Mouse (Mus musculus): ENCODE results near the gene Mbnl1.

Gene Mbnl1

GRCm38 (mm10) chr3:60608952-60609403 lies 136.3 kb downstream of the Mbnl1 start:
- peak in 1 of 2 experiments; percentile 37 for DNase-seq (ENCODE audit: low spot score in 2 of 2)

- DNase-seq (ENCODE audit: low spot score in 2 of 2): peak; percentile 31 to 60
Measured at GRCm38 (mm10) chr3:60611839-60612238, 139.2 kb downstream of the Mbnl1 start.

DNA sequence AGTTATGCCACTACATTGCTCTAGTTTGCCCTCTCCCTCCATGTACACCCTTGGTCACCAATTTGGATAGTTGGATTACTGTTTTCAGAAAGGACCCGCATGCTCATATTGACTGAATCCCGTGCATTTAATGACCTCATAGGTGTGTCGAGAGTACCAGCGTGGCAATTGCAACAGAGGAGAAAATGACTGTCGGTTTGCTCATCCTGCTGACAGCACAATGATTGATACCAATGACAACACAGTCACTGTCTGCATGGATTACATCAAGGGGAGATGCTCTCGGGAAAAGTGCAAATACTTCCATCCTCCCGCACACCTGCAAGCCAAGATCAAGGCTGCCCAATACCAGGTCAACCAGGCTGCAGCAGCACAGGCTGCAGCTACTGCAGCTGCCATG lies 140.5 kb downstream of the Mbnl1 start:
- no peak for DNase-seq (ENCODE audit: low spot score in 2 of 2)

DNA sequence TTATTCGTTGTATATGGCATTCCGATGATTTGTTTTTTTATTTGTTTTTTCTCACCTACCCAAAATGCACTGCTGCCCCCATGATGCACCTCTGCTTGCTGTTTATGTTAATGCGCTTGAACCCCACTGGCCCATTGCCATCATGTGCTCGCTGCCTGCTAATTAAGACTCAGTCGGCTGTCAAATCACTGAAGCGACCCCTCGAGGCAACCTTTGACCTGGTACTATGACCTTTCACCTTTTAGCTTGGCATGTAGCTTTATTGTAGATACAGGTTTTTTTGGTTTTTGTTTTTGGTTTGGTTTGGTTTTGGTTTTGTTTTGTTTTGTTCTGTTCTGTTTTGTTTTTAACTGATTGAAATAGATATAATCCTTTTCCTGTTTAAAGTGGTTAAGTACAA lies 141.9 kb downstream of the Mbnl1 start:
- DNase-seq (ENCODE audit: low spot score in 2 of 2): no peak

- no peak for DNase-seq (ENCODE audit: low spot score in 2 of 2)
Measured at GRCm38 (mm10) chr3:60615057-60615606, 142.5 kb downstream of the Mbnl1 start.

GRCm38 (mm10) chr3:60615615-60616014 lies 143.0 kb downstream of the Mbnl1 start:
- DNase-seq (ENCODE audit: low spot score in 2 of 2): no peak

DNA sequence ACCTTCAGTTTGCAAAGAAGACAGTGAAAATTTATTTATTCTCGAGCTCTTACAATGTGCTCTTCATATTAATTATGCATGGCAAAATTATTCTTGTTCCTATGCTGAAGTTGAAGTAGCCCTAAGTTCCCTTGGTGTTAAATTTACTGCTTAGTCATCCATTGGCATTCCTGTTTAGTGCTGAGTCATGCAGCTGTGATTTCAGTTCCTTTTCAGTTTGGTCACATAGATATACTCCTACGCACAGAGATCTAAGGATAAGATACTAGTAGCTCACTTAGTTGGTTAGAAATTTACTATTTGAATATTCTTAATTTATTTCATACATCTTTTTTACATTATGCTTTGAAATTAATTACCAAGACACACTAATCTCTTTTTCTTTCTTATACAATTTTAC lies 143.5 kb downstream of the Mbnl1 start:
- DNase-seq (ENCODE audit: low spot score in 2 of 2): no peak

DNA sequence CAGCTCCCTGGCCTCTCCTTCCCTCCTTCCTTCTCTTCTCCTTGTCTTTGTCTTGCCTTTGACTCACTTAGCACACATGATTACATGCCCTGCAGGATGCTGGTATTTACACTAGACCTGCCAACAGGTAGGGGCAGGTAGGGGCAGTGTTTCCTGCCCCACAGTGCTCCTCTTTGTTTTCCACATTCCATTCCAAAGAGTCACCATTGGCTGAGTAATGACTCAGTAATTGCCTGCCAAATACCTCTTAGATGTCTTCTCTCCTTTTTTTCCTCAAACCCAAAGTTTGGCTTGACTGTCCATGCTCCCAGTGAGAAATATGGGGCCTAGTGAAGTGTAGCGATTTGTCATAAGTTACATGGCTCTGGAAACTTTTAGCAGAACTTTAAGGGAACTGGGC lies 145.0 kb downstream of the Mbnl1 start:
- DNase-seq (ENCODE audit: low spot score in 2 of 2): no peak

GRCm38 (mm10) chr3:60620236-60620635 lies 147.6 kb downstream of the Mbnl1 start:
- peak in 1 of 2 experiments; percentile 45 for DNase-seq (ENCODE audit: low spot score in 2 of 2)

GRCm38 (mm10) chr3:60631183-60631582 lies 158.6 kb downstream of the Mbnl1 start:
- DNase-seq (ENCODE audit: low spot score in 2 of 2): no peak

DNA sequence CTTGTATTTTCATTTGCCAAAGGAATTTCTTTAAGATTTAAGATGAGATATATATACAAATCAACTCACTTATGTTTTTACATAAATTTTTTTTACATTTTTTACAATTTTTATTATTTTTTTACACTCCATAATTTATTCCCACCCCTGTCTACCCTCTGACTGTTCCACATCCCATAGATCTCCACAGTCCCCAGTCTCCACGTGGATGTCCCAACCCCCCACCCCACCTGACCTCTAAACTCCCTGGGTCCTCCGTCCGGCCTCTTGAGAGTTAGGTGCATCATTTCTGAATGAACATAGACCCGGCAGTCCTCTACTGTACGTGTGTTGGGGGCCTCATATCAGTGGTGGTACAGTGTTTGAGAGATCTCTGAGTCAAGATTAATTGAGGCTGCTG lies 159.1 kb downstream of the Mbnl1 start:
- no peak for DNase-seq (ENCODE audit: low spot score in 2 of 2)

DNA sequence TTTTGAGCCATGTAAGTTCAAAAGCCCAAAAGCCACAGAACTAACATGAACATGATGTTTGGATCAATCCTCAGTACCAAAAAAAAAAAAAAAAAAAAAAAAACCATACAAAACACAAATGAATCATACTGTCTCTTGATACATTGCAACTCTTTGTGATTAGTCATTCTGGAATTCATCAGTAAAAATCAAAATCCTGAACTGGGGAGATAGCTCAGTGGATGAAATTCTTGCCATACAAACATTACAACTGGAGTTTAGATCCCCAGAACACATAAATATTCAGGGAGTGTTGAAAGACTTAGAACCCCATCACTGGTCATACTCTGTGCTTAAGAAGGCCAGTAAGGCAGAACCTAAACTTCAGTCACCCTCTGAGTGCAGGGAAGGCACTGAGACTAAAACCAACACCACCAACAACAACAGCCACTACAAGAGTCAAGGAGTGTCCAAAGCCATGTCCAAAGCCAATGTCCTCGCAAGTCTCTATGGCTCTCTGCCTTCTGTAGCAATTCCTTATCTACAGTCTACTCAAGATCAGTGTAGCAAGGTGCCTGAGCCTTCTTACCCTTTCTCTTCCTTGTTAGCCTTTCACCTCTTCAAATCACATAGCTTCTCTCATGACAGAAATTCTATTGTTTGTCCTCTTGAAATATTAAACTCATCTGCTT lies 160.3 kb downstream of the Mbnl1 start:
- no peak for DNase-seq (ENCODE audit: low spot score in 2 of 2)

DNA sequence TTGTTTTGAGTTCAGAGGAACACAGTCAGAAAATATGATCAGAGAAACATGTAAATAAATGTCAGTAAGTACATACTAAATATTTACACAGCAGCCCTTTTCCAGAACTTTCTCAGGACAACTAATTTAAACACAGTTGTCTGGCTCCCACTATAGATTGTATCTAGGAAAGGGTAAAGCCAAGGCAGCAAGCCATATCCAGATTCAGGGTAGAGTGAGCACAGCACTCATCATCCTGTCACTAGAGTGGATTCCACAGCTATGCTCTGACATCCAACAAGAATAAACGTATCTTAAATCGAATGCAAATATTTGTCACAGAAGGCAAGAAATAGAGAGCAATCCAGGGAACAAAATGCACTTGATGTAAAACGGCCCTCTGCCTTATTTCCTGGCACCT lies 165.9 kb downstream of the Mbnl1 start:
- no peak for DNase-seq (ENCODE audit: low spot score in 2 of 2)

- DNase-seq (ENCODE audit: low spot score in 2 of 2): no peak
Measured at GRCm38 (mm10) chr3:60639135-60639534, 166.5 kb downstream of the Mbnl1 start.

DNA sequence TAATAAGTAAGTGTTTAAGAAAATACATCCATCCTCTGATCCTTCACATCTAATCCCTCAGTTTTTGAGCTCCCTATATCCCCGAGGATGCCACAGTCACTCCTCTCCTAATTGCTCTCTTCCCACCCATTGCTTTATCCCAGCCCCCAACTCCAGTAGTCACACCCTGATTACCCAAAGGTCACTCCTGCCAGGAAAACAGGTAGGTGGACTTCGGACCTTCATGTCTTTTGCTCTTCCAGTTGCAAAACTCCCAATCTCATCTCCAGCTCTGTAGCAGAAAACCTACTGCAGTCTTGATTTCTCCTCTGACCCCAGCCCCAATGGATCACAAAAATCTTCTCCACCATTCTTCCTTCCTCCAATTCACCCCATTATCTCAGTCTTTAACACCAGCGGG lies 169.6 kb downstream of the Mbnl1 start:
- no peak for DNase-seq (ENCODE audit: low spot score in 2 of 2)

DNA sequence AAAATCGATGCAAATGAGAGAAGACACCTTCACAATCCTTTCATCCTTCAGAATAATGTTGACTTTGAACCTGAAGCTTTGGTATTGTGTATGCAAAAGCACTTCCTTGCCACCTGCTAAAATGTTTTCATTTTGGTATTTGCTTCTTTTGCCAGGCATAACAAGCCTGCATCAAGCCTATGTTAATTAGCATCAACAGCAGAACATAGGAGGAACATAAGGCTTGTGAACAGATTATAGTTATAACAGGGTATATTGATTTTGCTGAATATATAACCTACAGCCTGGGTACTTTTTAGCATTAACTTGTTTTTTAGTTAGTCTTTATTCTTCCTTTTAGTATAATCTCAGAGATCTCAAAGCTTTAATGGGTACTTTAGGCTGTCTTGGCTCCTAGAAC lies 172.9 kb downstream of the Mbnl1 start:
- DNase-seq (ENCODE audit: low spot score in 2 of 2): no peak

- no peak for DNase-seq (ENCODE audit: low spot score in 2 of 2)
Measured at GRCm38 (mm10) chr3:60648293-60648692, 175.7 kb downstream of the Mbnl1 start.

DNA sequence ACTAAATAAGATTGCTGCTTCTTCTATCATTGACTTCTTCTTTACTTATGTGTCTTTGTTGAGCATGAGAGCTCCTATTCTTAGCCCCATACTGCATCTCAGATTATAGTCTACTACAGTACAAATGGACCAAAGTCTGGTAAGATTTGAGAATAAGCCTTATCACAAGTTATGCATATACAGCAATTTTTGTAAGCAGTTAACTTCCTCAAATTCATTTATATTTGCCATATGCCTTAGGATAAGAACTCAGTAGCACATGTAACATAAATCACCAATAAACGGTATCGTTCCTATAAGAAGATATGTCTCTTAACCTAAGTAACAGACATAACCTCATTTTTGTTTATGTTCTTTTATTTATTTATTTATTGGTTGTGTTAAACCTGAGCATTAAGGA lies 188.1 kb downstream of the Mbnl1 start:
- DNase-seq (ENCODE audit: low spot score in 2 of 2): no peak

Measured in frontal cortex, postnatal 36 days (tissue).